Mouse (Mus musculus) frontal cortex, postnatal 10 days (tissue): ENCODE measurements around the gene Gm2016.
"Not testable (repeated sequence)": the region's sequence is repeated elsewhere in the genome, so short reads cannot be mapped to it uniquely, and the experiment has no call there.

Experiments
- DNase-seq, 2 experiments: peaks; one replicate each; pipeline ENCODE4 v3.0.0; 2022; ENCODE audit warnings: low spot score in 2 of 2, mixed read lengths in 1 of 2

Gm2016 gene

DNA sequence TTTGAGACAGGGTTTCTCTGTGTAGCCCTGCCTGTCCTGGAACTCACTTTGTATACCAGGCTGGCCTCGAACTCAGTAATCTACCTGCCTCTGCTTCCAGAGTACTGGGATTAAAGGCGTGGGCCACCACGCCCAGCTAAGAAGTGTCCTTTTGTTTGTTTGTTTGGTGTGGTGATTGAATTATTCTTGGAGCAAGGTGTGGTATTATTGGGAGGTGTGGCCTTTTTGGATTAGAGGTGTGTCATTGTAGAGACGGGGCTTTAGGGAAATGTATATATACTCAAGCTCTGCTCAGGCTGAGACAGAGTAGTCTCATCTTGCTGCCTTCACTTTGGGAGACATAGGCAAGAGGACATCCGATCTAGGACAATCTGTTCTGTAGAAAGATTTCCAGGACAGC, at the start of gene Gm2016:
TSS of gene Gm2016 (plus strand) at position 301 of the 400 bp plus-strand sequence.
- not testable (repeated sequence) for DNase-seq

- not testable (repeated sequence) for DNase-seq
Observed at GRCm38 (mm10) chr12:87842239-87842638, 31.6 kb upstream of the Gm2016 start, which contains the start of gene Gm2001. Gm2001 (minus strand) TSS chr12:87842339.

- not testable (repeated sequence) for DNase-seq
Observed at GRCm38 (mm10) chr12:87850657-87851056, 23.2 kb upstream of the Gm2016 start.

DNA sequence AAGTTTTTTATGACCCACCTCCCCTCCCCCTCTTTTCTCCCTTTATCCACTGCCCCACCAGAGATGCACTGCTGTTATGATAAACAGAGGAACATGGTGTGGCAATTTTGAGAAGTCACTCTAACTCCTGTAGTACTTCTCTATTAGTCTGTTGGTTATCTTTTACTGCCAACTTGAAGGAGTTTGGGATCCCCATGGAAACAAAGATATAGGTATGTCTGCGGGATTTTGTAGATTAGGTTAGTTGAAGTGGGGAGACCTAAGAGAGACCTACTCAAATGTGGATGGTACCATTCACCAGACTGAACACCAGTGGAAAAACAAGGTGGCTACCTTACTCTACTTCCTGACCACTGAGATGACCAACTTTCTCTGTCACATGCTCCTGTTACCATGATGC, 17.8 kb upstream of the Gm2016 start:
- DNase-seq, result not testable (repeated sequence)

DNA sequence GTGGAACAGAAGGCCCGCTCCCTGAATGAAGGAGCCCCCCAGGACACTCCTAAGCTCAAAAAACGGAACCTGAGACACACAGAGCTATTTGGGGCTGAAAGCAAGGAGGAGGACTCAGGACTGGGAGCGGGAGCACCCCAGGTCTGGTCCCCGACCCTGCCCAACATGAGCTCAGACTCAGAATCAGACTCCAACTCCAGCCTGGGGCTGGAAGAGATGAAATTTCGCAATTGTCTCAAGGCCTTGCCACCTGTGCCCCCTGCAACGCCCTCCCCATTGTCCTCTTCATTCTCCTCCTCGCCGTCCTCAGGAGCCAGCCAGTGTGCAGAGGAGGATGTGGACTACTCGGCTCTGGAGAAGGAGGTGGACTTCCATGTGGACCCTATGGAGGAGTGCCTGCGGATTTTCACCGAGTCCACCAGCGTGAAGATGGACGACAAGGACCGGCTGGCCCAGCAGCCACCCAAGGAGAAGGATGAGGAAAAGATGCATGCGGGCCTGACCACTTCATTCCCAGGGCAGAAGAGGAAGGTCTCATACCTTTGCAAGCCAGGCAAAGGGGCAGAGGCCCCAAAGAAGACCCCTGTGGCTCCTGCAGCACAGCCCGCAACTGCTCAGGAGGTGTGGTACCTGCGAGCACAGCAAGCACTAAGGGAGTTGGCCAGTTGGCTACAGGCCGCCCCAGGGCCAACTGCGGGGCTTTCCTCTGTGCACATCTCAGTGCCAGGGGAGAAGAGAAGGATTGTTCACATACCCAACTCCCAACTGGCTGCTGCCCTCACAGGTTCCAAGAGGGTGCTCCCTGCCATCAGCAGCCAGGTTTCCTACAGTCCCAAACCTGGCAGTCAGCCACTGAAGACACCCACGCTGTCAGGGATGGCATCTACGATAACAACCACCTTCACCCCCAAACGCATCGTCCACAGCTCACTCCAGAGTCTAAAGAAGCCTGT, 11.9 kb upstream of the Gm2016 start:
- DNase-seq, result not testable (repeated sequence)

- DNase-seq, result not testable (repeated sequence)
Observed at GRCm38 (mm10) chr12:87863638-87864037, 10.2 kb upstream of the Gm2016 start.

DNA sequence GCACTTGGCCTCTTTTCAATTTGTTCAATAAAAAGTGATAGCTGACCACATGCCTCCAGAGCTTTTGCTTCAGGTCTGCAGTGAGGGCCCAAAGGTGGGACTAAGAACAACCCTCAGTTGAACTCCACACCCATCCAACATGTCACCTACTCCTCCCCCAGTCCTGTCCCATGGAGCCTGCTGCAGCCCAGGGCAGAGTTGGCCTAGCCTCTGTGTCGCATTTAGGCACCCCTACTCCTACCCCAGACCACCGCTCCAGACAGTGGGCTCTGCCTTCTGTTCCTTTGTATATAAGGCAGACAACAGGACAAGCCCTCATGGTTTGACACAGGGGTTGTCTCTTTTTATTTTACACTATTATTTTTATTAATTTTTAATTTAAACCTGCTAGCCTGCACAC, 9.8 kb upstream of the Gm2016 start:
- DNase-seq, result not testable (repeated sequence)

- not testable (repeated sequence) for DNase-seq
Observed at GRCm38 (mm10) chr12:87895070-87895469, 21.2 kb downstream of the Gm2016 start, which contains the start of gene Gm2022. Gm2022 (plus strand) TSS chr12:87895370.

- DNase-seq, result not testable (repeated sequence)
Observed at GRCm38 (mm10) chr12:87919721-87920120, 45.8 kb downstream of the Gm2016 start, which contains the start of gene Gm2035. Gm2035 (minus strand) TSS chr12:87919857.
